Mouse (Mus musculus) myocyte (in vitro differentiated cells): ENCODE results near the gene Dync1li1.

Experiments
- MYOG ChIP-seq, 3 experiments: IDR thresholded peaks; one replicate each; pipeline ENCODE4 v1.6.1; 2011; ENCODE audit warnings: control low read depth in 2 of 3, low read depth in 2 of 3, mild to moderate bottlenecking in 2 of 3; ENCODE audit not compliant: insufficient read length in 2 of 3, control insufficient read depth in 1 of 3, insufficient read depth in 1 of 3
- POLR2A ChIP-seq: IDR thresholded peaks from one replicate; pipeline ENCODE4 v1.6.1; 2011; ENCODE audit warnings: low read depth, mild to moderate bottlenecking, control low read depth, moderate library complexity; ENCODE audit not compliant: insufficient read length
- POLR2AphosphoS2 ChIP-seq: IDR thresholded peaks from one replicate; pipeline ENCODE4 v1.6.1; 2011; ENCODE audit warnings: low read depth, control low read depth; ENCODE audit not compliant: insufficient read length
- TCF12 ChIP-seq: IDR thresholded peaks from one replicate; pipeline ENCODE4 v1.6.1; 2011; ENCODE audit warnings: mild to moderate bottlenecking, control low read depth; ENCODE audit not compliant: poor library complexity, insufficient read depth, severe bottlenecking
- USF1 ChIP-seq: IDR thresholded peaks from one replicate; pipeline ENCODE4 v1.6.1; 2011; ENCODE audit warnings: low read depth, mild to moderate bottlenecking, control low read depth, moderate library complexity

DNA sequence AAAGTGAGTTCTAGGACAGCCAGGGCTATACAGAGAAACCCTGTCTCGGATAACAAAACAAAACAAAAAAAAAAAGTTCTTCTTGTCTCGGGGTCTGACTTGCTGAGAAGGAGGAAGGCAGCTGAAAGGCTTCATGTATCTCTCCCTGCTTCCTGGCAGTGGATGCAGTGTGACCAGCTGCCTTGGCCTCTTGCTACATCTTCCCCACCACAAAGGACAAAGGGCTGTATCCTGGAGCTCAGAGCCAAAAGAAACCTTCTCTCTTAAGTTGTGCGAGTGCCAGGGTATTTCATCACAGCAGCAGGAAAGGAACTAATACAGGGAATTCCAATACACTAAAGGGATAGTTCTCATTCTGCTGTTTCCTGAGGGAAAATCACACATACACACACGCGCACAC lies 10.0 kb upstream of the Dync1li1 start:
- TF ChIP-seq POLR2A (no peak), TCF12 (no peak), POLR2AphosphoS2 (no peak), MYOG (IDR thresholded peaks at IDR 0.05; ENCODE audit: control insufficient read depth in 1 of 3, insufficient read depth in 1 of 3, insufficient read length in 2 of 3, low read depth in 2 of 3) (peak in 1 of 3 experiments; percentile 38), USF1 (no peak)
